Mouse (Mus musculus): ENCODE measurements around the gene Epn3. TPM values are rescaled to one million over a fixed set of nuclear protein-coding genes. Genes with fewer than 3 reads are reported as not detected.

The Epn3 gene
- polyA plus RNA-seq, 1 experiment = 1.7 TPM

DNA sequence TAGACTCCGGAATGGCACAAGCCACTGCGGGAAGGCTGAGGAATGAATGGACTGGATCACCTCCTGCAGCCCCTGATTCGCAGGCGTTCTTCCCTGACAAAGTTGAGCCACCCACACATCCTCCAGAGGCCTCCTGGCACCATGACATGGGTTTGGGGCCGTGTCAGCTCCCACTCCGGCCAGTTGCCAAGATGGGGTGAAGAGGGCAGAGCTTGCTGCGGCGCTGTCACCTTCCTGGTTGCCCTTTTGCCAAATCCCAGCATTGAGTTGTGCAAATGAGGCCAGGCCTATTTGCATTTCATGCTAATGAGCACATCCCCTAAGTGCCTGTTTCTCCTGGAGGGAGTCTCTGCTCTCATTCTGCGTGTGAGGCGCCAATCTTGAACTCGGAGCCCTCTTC is 24.1 kb downstream of the Epn3 start:
- TF ChIP-seq POLR2A (IDR thresholded peaks at IDR 0.05; ENCODE audit: control insufficient read depth, low read depth, low read length) = no peak
- no peak for TF ChIP-seq CTCF (IDR thresholded peaks at IDR 0.05; ENCODE audit: control insufficient read depth, insufficient read depth, insufficient replicate concordance, low read depth, low read length)
- peaks cover 19% of the 10 kb centered on the region for H3K4me1 ChIP-seq (ENCODE audit: control insufficient read depth, insufficient read depth, low read length)
- no peak overlapping the region for H3K27ac ChIP-seq (ENCODE audit: control insufficient read depth, insufficient read depth, low read depth, low read length)
- H3K27me3 ChIP-seq (ENCODE audit: control insufficient read depth, insufficient read depth, low read length) = peaks cover 3% of the 10 kb centered on the region; the same call in 1 of the 2 replicates
- no peaks in the 10 kb centered on the region for H3K36me3 ChIP-seq (ENCODE audit: control insufficient read depth, insufficient read depth, low read length)
- H3K4me3 ChIP-seq (ENCODE audit: control insufficient read depth, low read depth, low read length) = no peak overlapping the region

DNA sequence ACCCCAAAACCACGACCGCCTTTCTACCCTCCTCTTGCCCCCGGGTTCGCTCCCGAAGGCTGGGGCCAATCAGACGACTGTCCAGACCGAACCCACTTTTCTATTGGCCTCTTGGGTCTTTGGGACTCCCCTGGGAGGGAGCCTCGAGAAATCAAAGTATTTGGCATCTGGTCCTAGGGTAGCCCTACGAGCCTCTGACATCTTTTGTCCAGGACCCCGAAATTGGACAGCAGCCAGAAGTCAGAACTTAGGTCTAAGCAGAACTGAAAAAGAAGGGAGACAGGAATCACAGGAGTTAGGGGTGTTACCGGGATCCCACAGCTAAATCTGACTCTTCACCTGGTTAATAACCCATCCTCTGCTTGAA is 25.2 kb downstream of the Epn3 start:
- Histone ChIP-seq H3K36me3 (ENCODE audit: control insufficient read depth, insufficient read depth, low read length) (no peaks in the 10 kb centered on the region), H3K27ac (ENCODE audit: control insufficient read depth, insufficient read depth, low read depth, low read length) (no peak overlapping the region), H3K4me1 (ENCODE audit: control insufficient read depth, insufficient read depth, low read length) (peaks cover 19% of the 10 kb centered on the region), H3K27me3 (ENCODE audit: control insufficient read depth, insufficient read depth, low read length) (peaks cover 3% of the 10 kb centered on the region; the same call in 1 of the 2 replicates), H3K4me3 (ENCODE audit: control insufficient read depth, low read depth, low read length) (no peak overlapping the region; the same call in 1 of the 2 replicates)
- no peak for TF ChIP-seq CTCF (IDR thresholded peaks at IDR 0.05; ENCODE audit: control insufficient read depth, insufficient read depth, insufficient replicate concordance, low read depth, low read length)
- no peak for TF ChIP-seq POLR2A (IDR thresholded peaks at IDR 0.05; ENCODE audit: control insufficient read depth, low read depth, low read length)

DNA sequence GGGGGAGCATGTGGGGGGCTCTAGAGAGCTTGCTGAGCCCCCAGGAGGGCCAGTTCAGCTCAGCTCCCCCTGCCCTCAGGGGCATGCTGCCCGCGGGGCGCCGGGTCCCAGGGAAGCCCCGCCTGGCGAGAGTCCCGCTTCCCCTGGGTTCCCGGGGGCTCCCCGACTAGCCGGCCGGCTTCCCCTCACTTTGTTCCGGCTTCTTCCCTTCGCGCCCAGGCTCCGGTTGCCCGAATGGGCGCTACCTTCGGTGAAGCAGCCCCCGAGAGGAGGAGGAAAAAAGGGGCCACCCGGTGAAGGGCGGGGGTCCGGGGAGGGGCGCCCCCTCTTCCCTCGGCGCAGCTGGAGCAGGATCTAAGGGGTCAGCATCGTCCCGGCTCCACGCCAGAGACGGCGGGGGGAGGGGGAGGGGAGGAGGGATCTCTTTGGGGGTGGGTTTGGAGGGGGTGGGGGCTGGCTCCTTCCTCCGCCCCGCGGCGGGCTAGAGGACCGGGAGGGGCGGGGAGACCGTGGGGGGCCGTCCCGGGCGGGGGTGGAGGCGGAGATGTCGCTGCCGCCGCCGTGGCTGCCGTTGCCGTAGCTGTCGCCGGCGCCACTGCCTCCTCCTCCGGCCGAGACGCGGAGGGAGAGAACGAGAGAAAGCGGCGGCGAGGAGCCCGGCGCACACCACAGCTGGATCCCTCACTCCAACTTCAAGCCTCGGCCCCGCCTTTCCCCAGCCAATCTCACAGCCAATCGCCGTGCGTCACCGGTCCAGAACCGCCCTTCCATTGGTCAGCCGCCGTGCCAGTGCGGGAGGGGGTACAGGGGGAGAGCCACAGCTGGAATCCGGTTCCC is 25.8 kb downstream of the Epn3 start, which contains the start of gene Cacna1g:
Gene Cacna1g, minus strand, starts transcription at position 492 of the 837 bp plus-strand sequence.
- no peak within 1 kb of the TSS for H3K27ac ChIP-seq (ENCODE audit: control insufficient read depth, insufficient read depth, low read depth, low read length)
- H3K36me3 ChIP-seq (ENCODE audit: control insufficient read depth, insufficient read depth, low read length) = no peaks in the 10 kb centered on the region
- TF ChIP-seq CTCF (IDR thresholded peaks at IDR 0.05; ENCODE audit: control insufficient read depth, insufficient read depth, insufficient replicate concordance, low read depth, low read length) (no peak), POLR2A (IDR thresholded peaks at IDR 0.05; ENCODE audit: control insufficient read depth, low read depth, low read length) (no peak)
- peaks cover 3% of the 10 kb centered on the region; the same call in 1 of the 2 replicates for H3K27me3 ChIP-seq (ENCODE audit: control insufficient read depth, insufficient read depth, low read length)
- peak within 1 kb of the TSS; percentile 50 for H3K4me3 ChIP-seq (ENCODE audit: control insufficient read depth, low read depth, low read length)
- H3K4me1 ChIP-seq (ENCODE audit: control insufficient read depth, insufficient read depth, low read length) = peaks cover 19% of the 10 kb centered on the region

DNA sequence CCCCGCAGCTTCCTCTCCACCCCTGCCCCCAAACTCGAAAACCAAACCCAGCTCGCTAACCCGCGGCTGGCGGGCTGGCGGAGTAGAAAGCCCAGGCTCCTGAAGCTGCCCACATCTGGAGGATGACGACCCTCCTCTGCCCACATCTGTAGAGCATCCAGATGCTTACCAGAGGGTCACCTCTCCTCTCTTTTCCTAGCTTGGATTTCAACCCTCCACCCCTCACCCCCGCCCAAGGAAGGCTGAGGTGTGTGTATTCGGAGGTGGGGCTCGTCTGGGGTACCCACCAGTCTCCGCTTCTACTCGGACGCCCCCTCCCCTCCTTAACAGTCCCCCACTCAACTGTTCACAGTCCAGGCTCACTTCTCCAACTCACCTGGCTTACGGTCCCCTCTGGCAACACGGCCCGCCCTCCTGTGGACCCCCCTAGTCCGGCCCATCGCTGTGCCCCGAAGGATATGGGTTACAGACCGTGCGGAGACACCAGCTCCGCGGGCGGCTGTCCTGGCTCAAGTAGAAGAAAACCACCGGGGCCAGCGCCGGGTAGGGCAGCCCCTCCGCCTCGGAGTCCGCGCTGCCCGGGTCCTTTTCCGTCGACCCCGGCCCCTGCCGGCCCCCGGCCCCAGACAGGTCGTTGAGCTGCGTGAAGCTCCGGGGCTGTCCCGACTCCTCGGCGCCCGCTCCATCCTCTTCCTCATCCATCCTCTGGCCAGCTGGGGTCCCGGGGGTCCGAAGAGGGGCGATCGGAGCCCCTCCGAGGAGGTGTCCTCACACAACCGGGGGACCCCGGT is 26.7 kb downstream of the Epn3 start:
- Histone ChIP-seq H3K4me1 (ENCODE audit: control insufficient read depth, insufficient read depth, low read length) (peaks cover 19% of the 10 kb centered on the region), H3K36me3 (ENCODE audit: control insufficient read depth, insufficient read depth, low read length) (no peaks in the 10 kb centered on the region), H3K27me3 (ENCODE audit: control insufficient read depth, insufficient read depth, low read length) (peaks cover 3% of the 10 kb centered on the region; the same call in 1 of the 2 replicates), H3K4me3 (ENCODE audit: control insufficient read depth, low read depth, low read length) (peak overlapping the region; percentile 50), H3K27ac (ENCODE audit: control insufficient read depth, insufficient read depth, low read depth, low read length) (no peak overlapping the region)
- TF ChIP-seq POLR2A (IDR thresholded peaks at IDR 0.05; ENCODE audit: control insufficient read depth, low read depth, low read length) (no peak), CTCF (IDR thresholded peaks at IDR 0.05; ENCODE audit: control insufficient read depth, insufficient read depth, insufficient replicate concordance, low read depth, low read length) (no peak)

DNA sequence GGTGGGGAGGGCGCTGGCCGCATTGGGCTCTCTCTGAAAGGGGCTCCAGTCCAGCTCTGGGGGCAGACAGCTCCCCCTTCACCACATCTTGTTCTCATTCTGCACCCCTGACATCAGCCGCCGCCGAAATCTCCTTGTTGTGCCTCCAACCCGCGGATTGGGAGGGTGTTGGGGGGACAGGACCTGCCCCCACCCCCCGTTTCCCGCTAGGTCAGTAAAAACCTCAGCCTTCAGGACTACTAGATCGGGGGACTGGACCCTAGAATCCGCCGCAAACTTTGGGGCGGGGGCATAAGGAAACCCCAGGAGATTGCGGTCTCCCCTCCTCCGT is 27.2 kb downstream of the Epn3 start:
- H3K4me1 ChIP-seq (ENCODE audit: control insufficient read depth, insufficient read depth, low read length) = peaks cover 19% of the 10 kb centered on the region
- no peaks in the 10 kb centered on the region for H3K36me3 ChIP-seq (ENCODE audit: control insufficient read depth, insufficient read depth, low read length)
- H3K27me3 ChIP-seq (ENCODE audit: control insufficient read depth, insufficient read depth, low read length) = peaks cover 3% of the 10 kb centered on the region; the same call in 1 of the 2 replicates
- H3K4me3 ChIP-seq (ENCODE audit: control insufficient read depth, low read depth, low read length) = peak overlapping the region; percentile 47
- no peak overlapping the region for H3K27ac ChIP-seq (ENCODE audit: control insufficient read depth, insufficient read depth, low read depth, low read length)
- TF ChIP-seq CTCF (IDR thresholded peaks at IDR 0.05; ENCODE audit: control insufficient read depth, insufficient read depth, insufficient replicate concordance, low read depth, low read length) = no peak
- no peak for TF ChIP-seq POLR2A (IDR thresholded peaks at IDR 0.05; ENCODE audit: control insufficient read depth, low read depth, low read length)

DNA sequence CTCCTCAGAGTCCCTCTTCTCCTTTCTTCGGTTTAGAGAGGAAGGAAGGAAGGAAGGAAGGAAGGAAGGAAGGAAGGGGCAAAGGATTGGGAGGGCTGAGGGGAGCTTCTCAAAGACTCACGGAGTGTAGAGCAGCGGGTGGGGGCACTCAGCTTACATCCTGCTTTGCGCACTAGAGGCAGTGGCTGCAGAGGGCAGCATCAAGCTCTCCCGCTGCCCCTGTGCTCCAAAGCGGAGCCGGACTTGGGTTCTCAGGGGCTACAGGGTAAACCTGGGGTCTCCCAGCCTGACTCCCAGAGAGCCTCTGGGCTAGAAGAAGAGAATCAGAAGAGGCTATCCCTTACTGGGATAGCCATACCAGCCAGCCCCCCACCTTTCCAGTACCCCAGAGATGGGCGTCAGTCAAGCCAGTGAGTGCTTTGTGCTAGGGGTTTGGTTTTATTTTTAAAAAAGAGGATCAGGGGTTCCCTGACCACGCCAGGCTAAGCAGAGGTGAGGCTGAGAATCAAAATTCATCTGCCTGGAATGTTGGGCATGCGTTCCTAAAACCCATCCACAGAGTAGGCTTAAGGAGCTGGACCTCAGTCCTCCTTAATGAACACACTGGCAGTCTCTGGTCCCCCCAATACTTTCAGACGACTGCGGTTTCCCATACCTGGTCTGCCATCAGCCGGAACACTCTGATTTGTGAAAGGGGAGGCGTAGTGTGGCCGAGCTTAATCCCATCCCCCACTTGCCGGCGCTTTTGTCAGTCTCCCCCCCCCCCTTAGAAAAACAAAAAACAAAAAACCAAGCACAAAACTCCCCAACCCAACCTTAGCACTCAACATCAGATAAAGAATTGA is 27.8 kb downstream of the Epn3 start:
- Histone ChIP-seq H3K4me1 (ENCODE audit: control insufficient read depth, insufficient read depth, low read length) (peaks cover 19% of the 10 kb centered on the region), H3K36me3 (ENCODE audit: control insufficient read depth, insufficient read depth, low read length) (no peaks in the 10 kb centered on the region), H3K27ac (ENCODE audit: control insufficient read depth, insufficient read depth, low read depth, low read length) (no peak overlapping the region), H3K27me3 (ENCODE audit: control insufficient read depth, insufficient read depth, low read length) (peaks cover 3% of the 10 kb centered on the region; the same call in 1 of the 2 replicates), H3K4me3 (ENCODE audit: control insufficient read depth, low read depth, low read length) (no peak overlapping the region; the same call in 1 of the 2 replicates)
- no peak for TF ChIP-seq POLR2A (IDR thresholded peaks at IDR 0.05; ENCODE audit: control insufficient read depth, low read depth, low read length)
- no peak for TF ChIP-seq CTCF (IDR thresholded peaks at IDR 0.05; ENCODE audit: control insufficient read depth, insufficient read depth, insufficient replicate concordance, low read depth, low read length)
